Mouse (Mus musculus) intestine, postnatal 0 days (tissue): ENCODE measurements around the gene Plxdc2. TPM values are rescaled to one million over a fixed set of nuclear protein-coding genes. Genes with fewer than 3 reads are reported as not detected.

Experiments
- ATAC-seq: fragments of 200-750 bp; cut with Nextera tagmentation; 2 replicates; pipeline ENCODE4 v1.8.0; 2017; ENCODE audit warnings: mild to moderate bottlenecking, moderate TSS enrichment, moderate library complexity
- H3K27ac ChIP-seq: fragments of 300-500 bp; sonication (generic); 2 replicates; pipeline ENCODE4 v1.5.1; 2014; ENCODE audit warnings: mild to moderate bottlenecking, low read depth, low read length, moderate library complexity
- H3K27me3 ChIP-seq: fragments of 300-500 bp; sonication (generic); replicated peaks from 2 replicates; pipeline ENCODE4 v1.6.1; 2014; ENCODE audit warnings: low read length, mixed read lengths; ENCODE audit not compliant: control insufficient read depth, insufficient read depth
- H3K36me3 ChIP-seq: fragments of 300-500 bp; sonication (generic); 2 replicates; pipeline ENCODE4 v1.6.1; 2014; ENCODE audit warnings: mild to moderate bottlenecking, moderate library complexity; ENCODE audit not compliant: control insufficient read depth, insufficient read depth
- H3K4me1 ChIP-seq: fragments of 300-500 bp; sonication (generic); replicated peaks from 2 replicates; pipeline ENCODE4 v1.6.1; 2014; ENCODE audit warnings: antibody characterized with exemption, low read length, mixed read lengths; ENCODE audit not compliant: control insufficient read depth, insufficient read depth
- H3K4me2 ChIP-seq: fragments of 300-500 bp; sonication (generic); replicated peaks from 2 replicates; pipeline ENCODE4 v1.6.1; 2014; ENCODE audit warnings: low read depth, mild to moderate bottlenecking, moderate library complexity
- H3K4me3 ChIP-seq: fragments of 300-500 bp; sonication (generic); 2 replicates; pipeline ENCODE4 v1.5.1; 2014; ENCODE audit warnings: low read depth, low read length
- H3K9ac ChIP-seq: fragments of 300-500 bp; sonication (generic); 2 replicates; pipeline ENCODE4 v1.6.1; 2014; ENCODE audit warnings: mild to moderate bottlenecking, low read depth, low read length
- H3K9me3 ChIP-seq: fragments of 300-500 bp; sonication (generic); 2 replicates; pipeline ENCODE4 v1.6.1; 2016; ENCODE audit warnings: mixed run types; ENCODE audit not compliant: control insufficient read depth
- CTCF ChIP-seq: sonication (generic); IDR thresholded peaks from 2 replicates; pipeline ENCODE4 v1.5.1; 2016; ENCODE audit warnings: low read depth, mild to moderate bottlenecking, control low read depth, antibody characterized with exemption, moderate library complexity
- WGBS: fragments of 180-500 bp; shearing (Covaris S2); extraction: QIAGEN DNeasy Blood & Tissue Kit; methylation state at CpG from one replicate; pipeline ENCODE4 v1.1.7; 2014; 5-methylcytosine and 5-hydroxymethylcytosine counted together
- polyA plus RNA-seq: library from polyadenylated mRNA; unstranded; fragments of >200 nt; fragmentation: Nextera tagmentation; extraction: Ambion mirVana; gene quantifications from 2 replicates; pipeline ENCODE4 v1.2.1, GENCODE M21; 2015

Plxdc2 gene
- polyA plus RNA-seq, 1 experiment from 2014 or later = 4.2 TPM

- TF ChIP-seq CTCF = no peak
- no peaks in the 10 kb centered on the region for H3K4me1 ChIP-seq
- H3K9me3 ChIP-seq = no peaks in the 10 kb centered on the region
- no peak overlapping the region for H3K9ac ChIP-seq
- no peak overlapping the region for H3K4me2 ChIP-seq
- no peak for ATAC-seq
- no peaks in the 10 kb centered on the region for H3K36me3 ChIP-seq
- 24% methylated on average over 1 of the region's 1 CpGs for WGBS
- H3K4me3 ChIP-seq = no peak overlapping the region
- H3K27ac ChIP-seq = no peak overlapping the region
- H3K27me3 ChIP-seq = no peaks in the 10 kb centered on the region
These were observed 417.5 kb downstream of the Plxdc2 start for GRCm38 (mm10) chr2:16773398-16774113.

- H3K9me3 ChIP-seq = no peaks in the 10 kb centered on the region
- no peaks in the 10 kb centered on the region for H3K36me3 ChIP-seq
- WGBS = 51% methylated on average over 3 of the region's 3 CpGs
- no peak for TF ChIP-seq CTCF
- no peak overlapping the region for H3K9ac ChIP-seq
- ATAC-seq = no peak
- no peak overlapping the region for H3K4me2 ChIP-seq
- no peaks in the 10 kb centered on the region for H3K27me3 ChIP-seq
- H3K27ac ChIP-seq = no peak overlapping the region
- H3K4me3 ChIP-seq = no peak overlapping the region
- no peaks in the 10 kb centered on the region for H3K4me1 ChIP-seq
These were observed 418.0 kb downstream of the Plxdc2 start for GRCm38 (mm10) chr2:16774114-16774433.

GRCm38 (mm10) chr2:16795283-16795682 is 439.2 kb downstream of the Plxdc2 start:
- no peak for TF ChIP-seq CTCF
- no peak for ATAC-seq
- no peak overlapping the region for H3K4me2 ChIP-seq
- no peak overlapping the region for H3K9ac ChIP-seq
- no peaks in the 10 kb centered on the region for H3K4me1 ChIP-seq
- no peak overlapping the region for H3K27ac ChIP-seq
- H3K4me3 ChIP-seq = no peak overlapping the region
- H3K36me3 ChIP-seq = no peaks in the 10 kb centered on the region
- H3K9me3 ChIP-seq = no peaks in the 10 kb centered on the region
- H3K27me3 ChIP-seq = no peaks in the 10 kb centered on the region
